Mouse (Mus musculus): ENCODE results near the gene Atp10b. TPM values are rescaled to one million over a fixed set of nuclear protein-coding genes. Genes with fewer than 3 reads are reported as not detected.
"Not testable (repeated sequence)": the region's sequence is repeated elsewhere in the genome, so short reads cannot be mapped to it uniquely, and the experiment has no call there.

Atp10b gene
- polyA plus RNA-seq (2017; shearing (Covaris generic)): not detected

DNA sequence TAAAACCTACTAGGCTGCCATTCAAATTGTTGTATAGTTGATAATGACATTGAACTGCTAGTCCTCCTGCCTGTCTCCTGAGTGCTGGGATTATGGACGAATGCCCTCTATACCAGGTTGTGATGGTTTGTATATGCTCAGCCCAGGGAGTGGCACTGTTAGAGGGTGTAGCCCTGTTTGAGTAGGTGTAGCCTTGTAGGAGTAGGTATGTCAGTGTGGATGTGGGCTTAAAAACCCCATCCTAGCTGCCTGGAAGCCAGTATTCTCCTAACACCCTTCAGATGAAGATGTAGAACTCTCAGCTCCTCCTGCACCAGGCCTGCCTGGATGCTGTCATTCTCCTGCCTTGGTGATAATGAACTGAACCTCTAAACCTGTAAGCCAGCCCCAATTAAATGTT is at the start of gene Atp10b:
Gene Atp10b (plus strand): TSS at position 301 of the 400 bp plus-strand sequence.
- ATAC-seq: no peak

DNA sequence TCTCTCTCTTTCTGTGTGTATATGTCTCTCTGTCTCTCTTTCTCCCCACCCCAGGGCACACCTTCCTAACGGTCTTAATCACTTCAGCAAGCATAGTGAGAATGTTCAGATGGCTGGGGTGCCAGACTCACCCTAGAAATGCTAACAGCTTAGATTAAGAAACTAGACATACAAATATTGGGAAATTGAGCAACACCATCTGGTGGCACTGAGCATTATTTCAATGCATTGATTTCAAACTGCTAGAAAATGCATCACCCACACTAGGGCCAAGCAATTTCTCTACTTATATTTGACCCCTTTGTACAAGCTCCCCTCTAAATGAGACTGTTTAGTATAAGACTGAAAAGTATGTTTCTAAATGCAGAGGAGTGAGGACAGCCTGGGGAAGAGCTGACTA is 48.3 kb upstream of the Atp10b start:
- ATAC-seq: no peak

GRCm38 (mm10) chr11:43125908-43126477 is 23.7 kb upstream of the Atp10b start:
- no peak for ATAC-seq

DNA sequence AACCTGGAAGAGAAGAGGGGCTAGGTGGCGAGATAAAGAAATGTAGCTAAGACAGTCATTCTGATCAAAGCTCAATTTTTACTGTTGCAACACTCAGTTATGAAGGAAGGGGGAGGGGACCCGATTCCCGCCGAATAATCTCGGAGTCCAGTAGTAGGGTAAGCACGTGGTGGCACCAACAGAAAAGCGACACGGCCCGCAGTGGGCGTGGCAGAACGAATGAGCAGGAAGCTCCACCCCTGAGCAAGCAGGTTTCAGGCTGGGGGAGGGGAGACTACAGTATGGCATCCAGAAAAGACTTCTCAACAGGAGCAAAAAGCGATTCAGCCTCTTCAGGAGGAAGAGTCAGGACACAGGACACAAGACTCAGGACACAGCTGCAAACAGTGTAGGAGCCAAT is 23.1 kb upstream of the Atp10b start:
- not testable (repeated sequence) for ATAC-seq

DNA sequence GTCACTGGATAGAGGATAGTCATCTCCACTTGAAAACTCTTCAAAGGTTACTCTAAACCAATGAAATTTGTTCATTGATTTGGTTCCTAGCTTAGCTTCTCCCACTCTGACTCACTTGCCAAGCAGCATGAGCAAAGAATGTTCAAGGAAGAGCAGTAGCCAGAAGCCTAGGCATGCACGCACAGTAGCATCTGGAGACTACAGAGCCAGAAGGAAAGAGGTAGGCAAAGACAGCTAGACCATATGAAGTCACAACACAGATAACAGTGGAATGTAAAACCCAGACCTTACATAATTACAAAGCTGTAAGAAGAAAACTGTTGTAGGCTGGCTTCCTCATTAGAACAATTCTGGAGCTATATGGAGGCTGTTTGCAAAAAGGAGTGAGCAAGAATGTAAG is 8.4 kb upstream of the Atp10b start:
- ATAC-seq: no peak

GRCm38 (mm10) chr11:43142811-43143210 is 6.9 kb upstream of the Atp10b start:
- ATAC-seq: no peak

DNA sequence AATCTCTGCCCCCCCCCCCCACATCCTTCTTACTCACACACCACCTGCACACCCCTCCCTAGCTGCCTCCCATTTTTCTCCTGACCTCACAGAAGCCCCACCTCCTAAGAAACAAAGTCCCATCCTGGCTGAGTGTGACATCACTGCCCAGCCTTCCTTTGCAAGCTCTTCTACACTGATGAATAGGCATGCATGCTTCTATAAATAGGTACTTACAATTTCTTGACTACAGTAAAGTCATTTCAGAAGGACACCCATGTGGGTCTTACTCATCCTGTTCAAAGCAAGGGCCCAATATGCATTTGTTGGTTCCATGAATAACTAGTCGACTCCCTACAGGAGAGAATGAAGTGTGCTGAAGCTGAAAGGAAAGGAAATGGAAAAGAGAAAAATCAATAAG is 5.5 kb upstream of the Atp10b start:
- ATAC-seq: no peak

DNA sequence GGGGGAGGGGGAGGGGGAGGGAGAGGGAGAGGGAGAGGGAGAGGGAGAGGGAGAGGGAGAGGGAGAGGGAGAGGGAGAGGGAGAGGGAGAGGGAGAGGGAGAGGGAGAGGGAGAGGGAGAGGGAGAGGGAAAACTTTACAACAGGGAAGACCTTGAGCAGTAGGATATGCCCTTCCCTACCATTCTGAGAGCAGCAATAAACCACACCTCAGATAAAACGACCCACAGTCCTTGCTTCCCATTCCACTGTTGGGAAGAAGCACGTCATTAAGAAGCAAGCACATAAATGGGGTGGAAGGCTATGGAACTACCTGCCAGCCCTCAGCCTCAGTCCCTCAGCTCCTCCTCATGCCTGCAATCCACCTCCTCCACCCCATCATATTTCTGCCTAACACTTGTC is 4.8 kb upstream of the Atp10b start:
- ATAC-seq: not testable (repeated sequence)

DNA sequence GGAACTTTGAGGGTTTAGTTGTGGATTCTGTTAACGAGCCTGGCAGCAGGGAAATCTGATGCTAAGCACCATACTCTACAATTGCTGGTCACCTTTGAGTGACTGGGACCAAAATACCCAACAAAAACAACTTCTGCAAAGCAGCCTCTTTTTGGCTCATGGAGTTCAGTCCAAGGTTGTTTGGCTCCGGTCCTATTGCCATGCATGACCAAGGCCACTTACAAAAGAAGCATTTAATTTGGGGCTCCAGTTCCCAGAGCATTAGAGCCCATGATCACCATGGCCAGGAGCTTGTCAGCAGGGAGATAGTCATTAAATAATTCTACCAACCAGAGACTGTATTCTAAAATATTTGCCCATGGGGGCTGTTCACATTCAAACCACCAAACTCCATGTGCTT is 2.3 kb upstream of the Atp10b start:
- ATAC-seq: no peak

GRCm38 (mm10) chr11:43148341-43148740 is 1.3 kb upstream of the Atp10b start:
- no peak for ATAC-seq

- ATAC-seq: no peak
Observed at GRCm38 (mm10) chr11:43155004-43155403, 5.3 kb downstream of the Atp10b start.

GRCm38 (mm10) chr11:43155417-43155816 is 5.7 kb downstream of the Atp10b start:
- ATAC-seq: no peak

DNA sequence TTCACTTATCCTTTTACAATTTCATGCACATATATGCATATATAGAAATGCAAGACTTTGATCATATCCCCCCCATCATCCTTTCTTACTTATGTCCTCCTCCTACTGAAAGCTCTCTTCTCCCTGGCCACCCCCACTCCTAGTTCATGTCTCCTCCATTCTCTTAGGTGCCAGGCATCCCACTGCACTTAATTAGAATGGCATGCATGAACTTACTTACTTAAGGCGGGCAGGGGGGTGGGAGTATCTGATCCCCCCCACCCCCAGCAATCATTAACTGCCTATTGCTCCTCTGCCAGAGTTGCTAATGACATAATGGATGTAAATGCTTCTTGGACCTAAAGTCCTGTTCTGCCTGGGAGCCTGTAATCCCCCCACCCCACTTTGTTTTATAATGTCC is 9.1 kb downstream of the Atp10b start:
- ATAC-seq: no peak

DNA sequence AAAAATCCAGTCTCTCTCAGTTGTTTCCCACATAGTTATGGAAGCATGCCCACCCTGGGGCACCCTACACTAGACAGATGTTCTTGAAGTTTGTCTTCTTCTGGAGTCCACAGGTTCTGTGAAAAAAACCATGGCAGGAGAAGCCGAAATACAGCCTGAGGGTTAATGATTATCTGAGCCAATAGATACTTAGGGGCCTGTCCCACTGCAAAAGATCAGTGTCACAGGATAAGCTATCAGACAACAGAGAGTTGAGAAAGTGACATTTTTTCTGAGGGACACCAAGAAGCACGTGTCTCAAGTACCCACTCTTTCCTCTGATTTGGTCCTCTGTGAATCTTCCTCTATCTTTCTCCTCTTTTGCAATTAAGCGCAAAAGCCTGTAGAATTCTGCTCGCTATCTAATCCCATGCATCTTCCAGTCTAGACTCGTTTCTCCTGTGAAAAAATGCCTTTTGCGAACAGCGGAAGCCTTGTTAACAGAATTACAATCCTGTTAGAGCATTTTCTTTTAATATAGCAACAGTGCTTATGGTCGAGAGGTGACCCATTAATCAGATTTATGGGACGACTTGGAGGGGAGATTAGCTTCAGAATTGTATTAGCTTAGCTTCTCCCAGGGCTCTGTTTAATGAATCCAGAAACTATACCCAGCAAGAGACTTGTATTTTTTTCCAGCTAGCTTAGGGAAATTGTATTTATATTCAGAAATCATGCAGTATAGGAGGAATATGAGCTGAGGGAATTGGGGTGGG is 10.7 kb downstream of the Atp10b start:
- ATAC-seq: no peak

DNA sequence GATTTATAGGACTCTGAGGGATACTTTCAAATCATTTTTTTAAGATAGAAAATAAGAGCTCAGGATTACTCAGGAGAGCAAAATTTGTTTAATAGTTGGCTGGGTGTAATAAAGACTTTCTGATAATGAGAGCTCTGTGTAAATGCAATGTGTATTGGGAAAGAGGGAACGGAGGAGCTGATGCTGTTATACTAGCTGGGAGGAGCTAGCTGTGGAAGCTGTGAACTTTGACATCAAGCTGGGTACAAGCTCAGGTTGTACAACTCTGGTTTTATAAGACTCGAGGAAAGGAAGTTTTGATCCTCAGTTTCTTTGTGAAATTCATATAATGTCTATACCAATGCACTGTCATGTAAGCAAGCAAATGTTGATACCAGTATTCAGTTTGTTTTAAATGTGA is 20.9 kb downstream of the Atp10b start:
- no peak for ATAC-seq

GRCm38 (mm10) chr11:43174359-43175116 is 24.9 kb downstream of the Atp10b start:
- peak; percentile 96 for ATAC-seq

- ATAC-seq: no peak
Observed at GRCm38 (mm10) chr11:43182401-43182800, 32.7 kb downstream of the Atp10b start.

DNA sequence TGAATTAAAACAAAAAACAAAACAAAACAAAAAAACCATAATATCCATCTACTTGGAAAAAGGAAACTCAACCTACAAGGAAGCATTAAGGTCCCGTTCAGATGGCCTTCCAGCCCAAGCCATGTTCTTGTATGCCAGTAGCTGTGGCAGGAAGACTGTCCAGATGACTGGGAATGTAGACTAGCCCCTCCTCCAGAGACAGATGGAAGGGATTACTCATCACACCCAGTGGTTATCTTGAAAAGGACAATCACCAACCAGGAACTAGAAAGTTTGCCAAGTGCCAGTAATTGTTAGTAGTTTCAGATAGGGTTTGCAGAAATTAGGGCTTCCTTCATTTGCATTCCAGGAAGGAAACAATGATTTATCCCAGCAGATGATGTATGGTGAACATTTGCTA is 33.1 kb downstream of the Atp10b start:
- no peak for ATAC-seq

DNA sequence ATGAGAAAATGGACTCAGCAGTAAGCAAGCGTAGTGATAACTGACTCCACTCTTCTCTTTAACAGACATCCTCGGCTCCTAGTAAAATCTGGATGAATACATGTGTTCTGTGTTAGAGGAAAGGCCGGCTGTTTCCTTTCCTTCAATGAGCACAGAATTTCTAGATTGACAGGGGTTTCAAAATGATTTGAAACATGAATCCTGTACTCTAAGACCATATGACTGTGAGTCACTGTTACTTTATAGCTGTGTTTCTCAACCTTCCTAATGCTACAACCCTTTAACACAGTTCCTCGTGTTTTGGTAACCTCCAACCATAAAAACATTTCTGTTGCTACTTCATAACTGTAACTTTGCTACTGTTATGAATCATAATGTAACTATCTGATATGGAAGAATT is 33.8 kb downstream of the Atp10b start:
- ATAC-seq: no peak

- no peak for ATAC-seq
Observed at GRCm38 (mm10) chr11:43186291-43186690, 36.6 kb downstream of the Atp10b start.

- ATAC-seq: no peak
Observed at GRCm38 (mm10) chr11:43189817-43190593, 40.3 kb downstream of the Atp10b start.

GRCm38 (mm10) chr11:43198811-43199210 is 49.1 kb downstream of the Atp10b start:
- ATAC-seq: no peak

DNA sequence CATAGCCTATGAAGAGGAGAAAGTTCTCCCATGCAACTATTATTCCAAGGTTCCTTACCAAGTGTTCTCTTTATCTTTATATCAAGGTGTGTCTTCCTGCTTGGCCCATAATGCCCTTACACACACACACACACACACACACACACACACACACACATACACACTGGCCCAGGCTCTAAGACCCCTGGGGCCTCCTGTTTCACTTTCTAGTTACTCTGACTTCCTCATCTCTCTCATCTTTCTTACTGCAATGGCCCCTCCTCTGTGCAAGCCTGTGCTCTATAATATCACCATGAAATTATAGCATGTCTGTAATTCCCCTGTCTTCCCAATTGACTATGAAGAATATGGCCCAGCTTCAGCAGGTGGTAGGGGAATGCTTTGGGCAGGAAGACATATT is 49.7 kb downstream of the Atp10b start:
- no peak for ATAC-seq

All from CD4-positive, CD25-positive, alpha-beta regulatory T cell, adult 4 months (primary cell).